Mouse (Mus musculus) CH12.LX (cell line): ENCODE measurements around the gene Hist1h4b. TPM values are rescaled to one million over a fixed set of nuclear protein-coding genes. Genes with fewer than 3 reads are reported as not detected.

Experiments
- DNase-seq: peaks from one replicate; pipeline ENCODE4 v3.0.0-alpha.2; 2013; ENCODE audit errors: extremely low read depth
- H3K27ac ChIP-seq: 2 replicates; pipeline ENCODE4 v1.5.1; 2012; ENCODE audit warnings: low read depth, mild to moderate bottlenecking, control low read depth, moderate library complexity; ENCODE audit not compliant: insufficient read depth
- H3K27me3 ChIP-seq: replicated peaks from 2 replicates; pipeline ENCODE3; 2012; ENCODE audit warnings: inconsistent platforms
- H3K36me3 ChIP-seq, 2 experiments: replicated peaks in 1 of 2; 2 replicates each; pipeline versions ENCODE3 to v1.6.1; 2012; ENCODE audit warnings: inconsistent platforms in 1 of 2, low read length in 1 of 2, mild to moderate bottlenecking in 1 of 2, mixed read lengths in 1 of 2, moderate library complexity in 1 of 2; ENCODE audit not compliant: control insufficient read depth in 1 of 2, insufficient read depth in 1 of 2
- H3K4me1 ChIP-seq, 2 experiments: 2 replicates each; pipeline ENCODE4 v1.6.1; 2012; ENCODE audit warnings: inconsistent platforms in 1 of 2, moderate library complexity in 1 of 2; ENCODE audit not compliant: insufficient read depth in 2 of 2, control insufficient read depth in 1 of 2
- H3K4me2 ChIP-seq: 2 replicates; pipeline ENCODE4 v1.6.1; 2012; ENCODE audit warnings: low read depth, mild to moderate bottlenecking, control low read depth; ENCODE audit not compliant: poor library complexity, insufficient read depth, severe bottlenecking
- H3K4me3 ChIP-seq, 3 experiments: fragments of 150-350 bp in 1 of 3; sonication (generic) in 1 of 3; replicated peaks in 1 of 3; 2 replicates each; pipeline versions ENCODE3 to v1.5.1; 2011 to 2012; ENCODE audit warnings: low read depth in 2 of 3, low read length in 2 of 3, mild to moderate bottlenecking in 2 of 3, moderate library complexity in 2 of 3, control low read depth in 1 of 3, improper control_type of control experiment in 1 of 3, inconsistent platforms in 1 of 3, mixed read lengths in 1 of 3; ENCODE audit not compliant: poor library complexity in 1 of 3
- H3K79me2 ChIP-seq: replicated peaks from 2 replicates; pipeline ENCODE4 v1.6.1; 2012; ENCODE audit warnings: mild to moderate bottlenecking, moderate library complexity; ENCODE audit not compliant: control insufficient read depth, poor library complexity, insufficient read depth, severe bottlenecking; ENCODE audit errors: extremely low read depth
- H3K9ac ChIP-seq: 2 replicates; pipeline ENCODE4 v1.6.1; 2012; ENCODE audit warnings: low read depth, mild to moderate bottlenecking, control low read depth, moderate library complexity; ENCODE audit not compliant: insufficient read depth
- H3K9me3 ChIP-seq: replicated peaks from 2 replicates; pipeline ENCODE3; 2012; ENCODE audit warnings: low read length, inconsistent platforms, mixed read lengths
- BHLHE40 ChIP-seq: IDR thresholded peaks from 2 replicates; pipeline ENCODE4 v1.6.1; 2011; ENCODE audit warnings: mild to moderate bottlenecking, low read depth, low read length, improper control_type of control experiment
- CHD1 ChIP-seq: IDR thresholded peaks from 2 replicates; pipeline ENCODE4 v1.6.1; 2012; ENCODE audit warnings: low read depth, low read length, improper control_type of control experiment, inconsistent platforms
- CHD2 ChIP-seq: IDR thresholded peaks from 2 replicates; pipeline ENCODE4 v1.6.1; 2011; ENCODE audit warnings: low read length, improper control_type of control experiment
- CTCF ChIP-seq, 2 experiments: IDR thresholded peaks in 1 of 2; conservative IDR thresholded peaks in 1 of 2; 2 replicates each; pipeline ENCODE4 v1.5.1; 2011 to 2012; ENCODE audit warnings: low read depth in 2 of 2, low read length in 2 of 2, improper control_type of control experiment in 1 of 2, inconsistent platforms in 1 of 2, mild to moderate bottlenecking in 1 of 2, moderate library complexity in 1 of 2
- E2F4 ChIP-seq: IDR thresholded peaks from 2 replicates; pipeline ENCODE4 v1.6.1; 2011; ENCODE audit warnings: low read depth, low read length, improper control_type of control experiment; ENCODE audit not compliant: insufficient replicate concordance
- ELF1 ChIP-seq: IDR thresholded peaks from 2 replicates; pipeline ENCODE4 v1.6.1; 2014; ENCODE audit warnings: low read depth, mild to moderate bottlenecking, inconsistent platforms, low read length, improper control_type of control experiment
- EP300 ChIP-seq: IDR thresholded peaks from 2 replicates; pipeline ENCODE4 v1.6.1; 2011; ENCODE audit warnings: low read length, improper control_type of control experiment
- ETS1 ChIP-seq: conservative IDR thresholded peaks from 2 replicates; pipeline ENCODE4 v1.6.1; 2012; ENCODE audit warnings: low read depth, mild to moderate bottlenecking, inconsistent platforms, low read length, improper control_type of control experiment, moderate library complexity
- GABPA ChIP-seq: IDR thresholded peaks from 2 replicates; pipeline ENCODE4 v1.6.1; 2012; ENCODE audit warnings: low read depth, low read length, improper control_type of control experiment, inconsistent platforms; ENCODE audit not compliant: insufficient replicate concordance
- HCFC1 ChIP-seq: IDR thresholded peaks from 2 replicates; pipeline ENCODE4 v1.6.1; 2012; ENCODE audit warnings: low read depth, mild to moderate bottlenecking, inconsistent platforms, low read length, improper control_type of control experiment
- JUN ChIP-seq: IDR thresholded peaks from 2 replicates; pipeline ENCODE4 v1.6.1; 2011; ENCODE audit warnings: low read depth, mild to moderate bottlenecking, low read length, improper control_type of control experiment, moderate library complexity; ENCODE audit not compliant: insufficient read depth
- JUND ChIP-seq: conservative IDR thresholded peaks from 2 replicates; pipeline ENCODE4 v1.6.1; 2011; ENCODE audit warnings: low read depth, low read length, improper control_type of control experiment
- KAT2A ChIP-seq: IDR thresholded peaks from 2 replicates; pipeline ENCODE4 v1.6.1; 2012; ENCODE audit warnings: low read length, improper control_type of control experiment, inconsistent platforms; ENCODE audit not compliant: insufficient replicate concordance
- MAFK ChIP-seq: IDR thresholded peaks from 2 replicates; pipeline ENCODE4 v1.6.1; 2011; ENCODE audit warnings: low read length, improper control_type of control experiment; ENCODE audit not compliant: insufficient replicate concordance
- MAX ChIP-seq: IDR thresholded peaks from 2 replicates; pipeline ENCODE4 v1.6.1; 2011; ENCODE audit warnings: low read length, improper control_type of control experiment
- MAZ ChIP-seq: IDR thresholded peaks from 2 replicates; pipeline ENCODE4 v1.6.1; 2012; ENCODE audit warnings: low read depth, mild to moderate bottlenecking, inconsistent platforms, low read length, improper control_type of control experiment, moderate library complexity
- MEF2A ChIP-seq: IDR thresholded peaks from 2 replicates; pipeline ENCODE4 v1.6.1; 2014; ENCODE audit warnings: low read depth, mild to moderate bottlenecking, inconsistent platforms, low read length, improper control_type of control experiment, borderline replicate concordance
- MXI1 ChIP-seq: IDR thresholded peaks from 2 replicates; pipeline ENCODE4 v1.6.1; 2011; ENCODE audit warnings: mild to moderate bottlenecking, low read depth, low read length, improper control_type of control experiment
- MYC ChIP-seq: IDR thresholded peaks from 2 replicates; pipeline ENCODE4 v1.6.1; 2011; ENCODE audit warnings: low read depth, mild to moderate bottlenecking, improper control_type of control experiment, low read length
- NELFE ChIP-seq: IDR thresholded peaks from 2 replicates; pipeline ENCODE4 v1.6.1; 2011; ENCODE audit warnings: low read depth, low read length, improper control_type of control experiment
- NRF1 ChIP-seq: IDR thresholded peaks from 2 replicates; pipeline ENCODE4 v1.6.1; 2014; ENCODE audit warnings: low read depth, mild to moderate bottlenecking, inconsistent platforms, low read length, improper control_type of control experiment, moderate library complexity
- PAX5 ChIP-seq: IDR thresholded peaks from 2 replicates; pipeline ENCODE4 v1.6.1; 2012; ENCODE audit warnings: low read length, inconsistent platforms, mixed read lengths
- POLR2A ChIP-seq: IDR thresholded peaks from 2 replicates; pipeline ENCODE4 v1.6.1; 2011; ENCODE audit warnings: low read depth, mild to moderate bottlenecking, improper control_type of control experiment, low read length
- POLR2AphosphoS2 ChIP-seq: IDR thresholded peaks from 2 replicates; pipeline ENCODE4 v1.6.1; 2011; ENCODE audit warnings: low read depth, low read length, improper control_type of control experiment
- RAD21 ChIP-seq: IDR thresholded peaks from 2 replicates; pipeline ENCODE4 v1.6.1; 2011; ENCODE audit warnings: low read depth, mild to moderate bottlenecking, low read length, improper control_type of control experiment, moderate library complexity
- SIN3A ChIP-seq: IDR thresholded peaks from 2 replicates; pipeline ENCODE4 v1.6.1; 2012; ENCODE audit warnings: low read length, improper control_type of control experiment, inconsistent platforms
- SMC3 ChIP-seq: IDR thresholded peaks from 2 replicates; pipeline ENCODE4 v1.6.1; 2011; ENCODE audit warnings: low read depth, low read length, improper control_type of control experiment
- TBP ChIP-seq: conservative IDR thresholded peaks from 2 replicates; pipeline ENCODE4 v1.6.1; 2011; ENCODE audit warnings: low read depth, low read length, improper control_type of control experiment
- TCF12 ChIP-seq: IDR thresholded peaks from 2 replicates; pipeline ENCODE4 v1.6.1; 2014; ENCODE audit warnings: low read depth, mild to moderate bottlenecking, inconsistent platforms, low read length, improper control_type of control experiment
- UBTF ChIP-seq: IDR thresholded peaks from 2 replicates; pipeline ENCODE4 v1.6.1; 2012; ENCODE audit warnings: low read depth, mild to moderate bottlenecking, inconsistent platforms, low read length, improper control_type of control experiment, moderate library complexity
- USF1 ChIP-seq: IDR thresholded peaks from 2 replicates; pipeline ENCODE4 v1.6.1; 2014; ENCODE audit warnings: low read depth, mild to moderate bottlenecking, inconsistent platforms, low read length, improper control_type of control experiment
- USF2 ChIP-seq: conservative IDR thresholded peaks from 2 replicates; pipeline ENCODE4 v1.6.1; 2011; ENCODE audit warnings: low read depth, low read length, improper control_type of control experiment
- ZC3H11A ChIP-seq: IDR thresholded peaks from 2 replicates; pipeline ENCODE4 v1.6.1; 2012; ENCODE audit warnings: low read depth, mild to moderate bottlenecking, inconsistent platforms, low read length, improper control_type of control experiment
- ZKSCAN1 ChIP-seq: IDR thresholded peaks from 2 replicates; pipeline ENCODE4 v1.6.1; 2012; ENCODE audit warnings: low read depth, inconsistent platforms, low read length, improper control_type of control experiment, borderline replicate concordance
- ZMIZ1 ChIP-seq: IDR thresholded peaks from 2 replicates; pipeline ENCODE4 v1.6.1; 2012; ENCODE audit warnings: low read depth, mild to moderate bottlenecking, inconsistent platforms, low read length, improper control_type of control experiment
- ZNF384 ChIP-seq: IDR thresholded peaks from 2 replicates; pipeline ENCODE4 v1.6.1; 2012; ENCODE audit warnings: low read depth, low read length, improper control_type of control experiment, inconsistent platforms
- dilution Hi-C: fragments of 300-500 bp; cut with MboI; formaldehyde crosslinking; loops from 2 replicates; pipeline ENCODE4 v1.14.3; 2020; ENCODE audit warnings: low sequenced_read_pairs; ENCODE audit not compliant: extremely low pct_unique_long_range_greater_than_20kb, extremely low pct_ligation_motif_present
- in situ Hi-C: fragments of 300-500 bp; cut with MboI; formaldehyde crosslinking; loops from 3 replicates; pipeline ENCODE4 v1.14.3; 2019; ENCODE audit warnings: low sequenced_read_pairs, low pct_ligation_motif_present, low pct_unique_long_range_greater_than_20kb, mixed read lengths
- polyA plus RNA-seq: library from polyadenylated mRNA; unstranded; fragments of >175 nt; gene quantifications from 2 replicates; pipeline ENCODE4 v1.2.1, GENCODE M21; 2012; ENCODE audit warnings: low read depth; ENCODE audit not compliant: insufficient read length
- total RNA-seq, 2 experiments: library from RNA; depleted of rRNA; stranded (reverse); fragments of 300-350 nt in 1 of 2; fragments of >200 nt in 1 of 2; gene quantifications; 2 replicates each; pipeline ENCODE4 v1.2.3; 2012 to 2014

Hist1h4b gene
- total and polyA plus RNA-seq, 3 experiments: 3.5 to 2,552 (median 24.8) TPM

GRCm38 (mm10) chr13:23744421-23745380, 12.1 kb upstream of the Hist1h4b start:
- Histone ChIP-seq H3K9ac (peak overlapping the region; percentile 74; the same call in 1 of the 2 replicates), H3K27me3 (no peaks in the 10 kb centered on the region), H3K9me3 (no peaks in the 10 kb centered on the region), H3K4me1 (peaks cover 3 to 38% of the 10 kb centered on the region in 2 experiments; a peak in 3 of 4 replicates), H3K36me3 (no peaks in the 10 kb centered on the region), H3K4me2 (peak overlapping the region; percentile 74; the same call in 1 of the 2 replicates), H3K4me3 (peak overlapping the region; percentile 13 to 47 (median 33)), H3K27ac (peak overlapping the region; percentile 85), H3K79me2 (no peaks in the 10 kb centered on the region)
- no peak for DNase-seq
- dilution Hi-C loops (loop anchor here (10.0 kb wide), 1 partner anchor 50 kb away; the partner anchor contains the start of genes Hist1h1t and Hist1h4c), in situ Hi-C loops (no loop called here)
- TF ChIP-seq ETS1 (peak; percentile 49; the same call in 1 of the 2 replicates), SMC3 (peak; percentile 8), MYC (no peak; the same call in 1 of the 2 replicates), MXI1 (peak; percentile 74), ZNF384 (no peak), MEF2A (0 out of 2 replicates have a peak, but pooled peaks have one; percentile 11), ZKSCAN1 (no peak), CHD1 (peak; percentile 95), USF1 (no peak), HCFC1 (peak; percentile 39; the same call in 1 of the 2 replicates), MAFK (peak; percentile 41; the same call in 1 of the 2 replicates), POLR2A (peak; percentile 58; the same call in 1 of the 2 replicates), CTCF (conservative IDR thresholded peaks at IDR 0.05 in 1 of 2, IDR thresholded peaks at IDR 0.05 in 1 of 2; ENCODE audit: low read depth in 2 of 2, low read length in 2 of 2) (no peak), KAT2A (0 out of 2 replicates have a peak, but pooled peaks have one; percentile 44), TBP (peak; percentile 46; the same call in 1 of the 2 replicates), MAZ (peak; percentile 66; the same call in 1 of the 2 replicates), BHLHE40 (no peak), SIN3A (peak; percentile 84; the same call in 1 of the 2 replicates), USF2 (peak; percentile 12; the same call in 1 of the 2 replicates), RAD21 (no peak), JUN (0 out of 2 replicates have a peak, but pooled peaks have one; percentile 22), NRF1 (no peak), UBTF (0 out of 2 replicates have a peak, but pooled peaks have one; percentile 94), PAX5 (no peak), ZMIZ1 (peak; percentile 99), E2F4 (0 out of 2 replicates have a peak, but pooled peaks have one; percentile 3), POLR2AphosphoS2 (peak; percentile 100), NELFE (peak; percentile 82; the same call in 1 of the 2 replicates), ELF1 (no peak), CHD2 (peak; percentile 79), EP300 (no peak), MAX (no peak), GABPA (no peak), TCF12 (no peak), JUND (no peak), ZC3H11A (no peak)
